Mouse (Mus musculus) right cerebral cortex, postnatal 10 days (tissue): Measurements from ENCODE around the gene Adgrf3.

ENCODE experiments used
- DNase-seq, 2 experiments: peaks; one replicate each; pipeline ENCODE4 v3.0.0; 2021; ENCODE audit warnings: low spot score in 2 of 2

Gene Adgrf3

DNA sequence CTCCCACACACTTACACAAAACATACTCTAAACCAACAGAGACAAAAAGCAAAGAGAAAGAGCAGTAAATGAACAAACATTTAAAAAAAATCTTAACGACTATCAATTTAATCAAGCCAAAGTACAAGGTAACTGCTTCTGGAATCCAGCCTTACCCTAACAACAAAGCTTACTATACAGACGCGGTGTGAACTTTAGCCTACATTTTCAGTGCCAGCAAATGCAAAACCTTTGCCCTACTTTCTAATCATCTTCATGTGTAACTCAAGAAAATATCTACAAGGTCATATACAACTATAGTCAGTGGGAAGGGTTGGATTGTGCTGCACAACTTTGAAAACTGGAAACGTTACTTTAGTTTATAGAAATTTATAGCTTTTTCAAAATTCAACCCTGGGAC, 53.5 kb downstream of the Adgrf3 start:
- no peak for DNase-seq

DNA sequence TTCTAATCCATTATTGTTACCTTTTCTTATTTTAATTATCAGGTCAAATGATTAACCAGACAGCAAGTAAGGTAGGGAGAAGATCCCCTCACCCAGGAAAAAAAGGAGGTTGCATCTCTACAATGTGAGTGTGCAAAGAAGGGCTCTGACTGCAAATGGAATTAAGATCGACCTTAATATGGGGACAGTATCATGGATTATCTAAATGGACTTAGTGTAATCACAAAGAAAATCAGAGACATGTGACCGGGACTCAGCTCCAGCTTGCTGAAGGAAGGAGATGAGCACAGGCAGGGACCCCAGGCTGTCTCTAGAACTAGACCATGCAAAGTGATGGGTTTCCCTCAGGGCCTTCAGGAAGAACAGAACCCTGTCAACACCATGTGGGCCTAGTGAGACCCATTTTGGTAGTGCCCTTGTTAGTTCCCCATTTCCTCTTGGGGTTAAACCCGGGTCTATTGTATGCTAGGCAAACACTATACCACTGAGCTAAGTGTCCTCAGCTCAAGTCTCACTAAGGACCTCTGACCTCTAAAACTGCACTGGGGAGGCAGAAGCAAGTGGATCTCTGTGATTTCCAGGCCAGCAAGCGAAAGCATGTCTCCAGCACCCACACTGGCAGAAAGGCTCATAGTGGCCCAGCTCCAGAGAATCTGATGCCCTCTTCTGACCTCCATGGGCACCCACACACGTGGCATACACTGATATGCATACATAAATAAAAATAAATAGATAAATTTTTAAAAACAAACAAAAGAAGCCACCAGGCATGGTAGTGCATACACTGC, 57.2 kb downstream of the Adgrf3 start:
- no peak for DNase-seq

DNA sequence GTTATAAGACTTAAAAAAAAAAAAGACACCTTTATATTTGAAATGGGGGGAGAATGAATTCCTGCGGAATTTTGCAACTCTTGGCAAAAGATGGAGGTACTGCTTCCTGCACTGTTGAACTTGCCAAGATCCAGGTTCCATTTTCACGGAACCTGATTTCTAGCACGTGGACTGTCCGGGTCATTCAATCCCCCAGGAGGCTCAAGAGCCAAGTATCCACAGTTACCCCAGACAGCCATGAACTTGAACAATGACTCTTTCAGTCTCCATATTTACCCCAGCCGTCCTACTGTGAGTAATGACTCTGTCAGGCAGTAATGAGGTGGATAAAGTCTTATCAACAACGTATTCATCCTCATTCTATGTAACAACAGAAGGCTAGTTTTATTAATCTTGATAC, 59.0 kb downstream of the Adgrf3 start:
- no peak for DNase-seq
